14 mouse cellular contexts compared by ENCODE assay signal in genomic region chr5:138980608-138981007, GRCm38 (mm10). TPM values are rescaled to one million over a fixed set of nuclear protein-coding genes. Genes with fewer than 3 reads are reported as not detected.
DNase-seq lines count a peak whose midpoint lies in the region; ATAC-seq and TF ChIP-seq lines count a peak whose summit lies in the region.
"Had no signal": no experiment of that assay in that cellular context is flagged by ENCODE, and none has a peak within 500 bp of the region (broad histone marks: within the 10 kb centered on the region; RNA-seq: fewer than 3 reads in every experiment).

No protein-coding gene starts in this region.

- no peak for TF ChIP-seq POLR2A in kidney, adult 2 months (IDR thresholded peaks at IDR 0.05; ENCODE audit: low read depth, low read length)

- H3K4me2 ChIP-seq in stomach, embryonic 15.5 days, result no peak overlapping the region
- no peak overlapping the region for H3K4me2 ChIP-seq in forebrain, embryonic 12.5 days
- H3K4me2 ChIP-seq: embryonic facial prominence, embryonic 15.5 days; forebrain, embryonic 15.5 days; hindbrain, embryonic 15.5 days had no signal

- no peak for TF ChIP-seq CTCF in kidney, adult 2 months (conservative IDR thresholded peaks at IDR 0.05; ENCODE audit: insufficient read depth, insufficient read length, low read depth, low read length)

- H3K27me3 ChIP-seq in kidney, adult 2 months (replicated peaks; ENCODE audit: control insufficient read depth, insufficient read depth, low read length), result no peaks in the 10 kb centered on the region
- no peaks in the 10 kb centered on the region for H3K27me3 ChIP-seq in stomach, embryonic 15.5 days (replicated peaks)
- no peaks in the 10 kb centered on the region for H3K27me3 ChIP-seq in forebrain, embryonic 12.5 days
- no peaks in the 10 kb centered on the region for H3K27me3 ChIP-seq in limb, embryonic 10.5 days (ENCODE audit: low read depth, poor library complexity, severe bottlenecking)
- H3K27me3 ChIP-seq: embryonic facial prominence, embryonic 15.5 days; forebrain, embryonic 15.5 days; hindbrain, embryonic 15.5 days had no signal

- peak overlapping the region; percentile 19; the same call in 1 of the 2 replicates for H3K27ac ChIP-seq in kidney, adult 2 months (ENCODE audit: insufficient read depth, low read depth, low read length)
- H3K27ac ChIP-seq in stomach, embryonic 15.5 days, result no peak overlapping the region
- H3K27ac ChIP-seq in forebrain, embryonic 12.5 days, result no peak overlapping the region
- no peak overlapping the region for H3K27ac ChIP-seq in limb, embryonic 10.5 days
- H3K27ac ChIP-seq: embryonic facial prominence, embryonic 15.5 days; forebrain, embryonic 15.5 days; hindbrain, embryonic 15.5 days had no signal

- ATAC-seq in stomach, embryonic 15.5 days (ENCODE audit: insufficient read depth, low FRiP score, low read depth), result 0 out of 2 replicates have a peak, but pooled peaks have one; percentile 40
- no peak for ATAC-seq in forebrain, embryonic 12.5 days (ENCODE audit: low FRiP score)
- ATAC-seq: forebrain, embryonic 15.5 days; midbrain, embryonic 16.5 days had no signal

- DNase-seq in adrenal gland, adult 2 months, result peak; percentile 43
- DNase-seq in adrenal gland, postnatal 10 days, result no peak
- DNase-seq in kidney, adult 2 months, result peak; percentile 95
- peak; percentile 64 to 78 for DNase-seq in kidney, postnatal 4 days
- DNase-seq in ovary, postnatal 36 days (ENCODE audit: low spot score), result no peak
- DNase-seq in limb, embryonic 10.5 days (ENCODE audit: low spot score), result no peak
- DNase-seq: cerebellum, adult 8-10 months; thymus, adult 18-20 months had no signal

- H3K36me3 ChIP-seq in kidney, adult 2 months (ENCODE audit: control insufficient read depth, insufficient read depth, low read length), result no peaks in the 10 kb centered on the region
- H3K36me3 ChIP-seq in stomach, embryonic 15.5 days, result peaks cover 26% of the 10 kb centered on the region
- peaks cover 6% of the 10 kb centered on the region; the same call in 1 of the 2 replicates for H3K36me3 ChIP-seq in forebrain, embryonic 12.5 days (replicated peaks)
- no peaks in the 10 kb centered on the region; the same call in 1 of the 2 replicates for H3K36me3 ChIP-seq in limb, embryonic 10.5 days
- H3K36me3 ChIP-seq: forebrain, embryonic 15.5 days had no signal

- no peak overlapping the region for H3K4me3 ChIP-seq in kidney, adult 2 months (ENCODE audit: insufficient read depth, low read depth, low read length)
- H3K4me3 ChIP-seq in stomach, embryonic 15.5 days (replicated peaks), result no peak overlapping the region
- no peak overlapping the region for H3K4me3 ChIP-seq in forebrain, embryonic 12.5 days (replicated peaks)
- no peak overlapping the region for H3K4me3 ChIP-seq in limb, embryonic 10.5 days
- H3K4me3 ChIP-seq: embryonic facial prominence, embryonic 15.5 days; forebrain, embryonic 15.5 days; hindbrain, embryonic 15.5 days had no signal

- H3K4me1 ChIP-seq in kidney, adult 2 months (ENCODE audit: control insufficient read depth, insufficient read depth, low read length), result peaks cover 8% of the 10 kb centered on the region
- peaks cover 21% of the 10 kb centered on the region; the same call in 1 of the 2 replicates for H3K4me1 ChIP-seq in stomach, embryonic 15.5 days
- H3K4me1 ChIP-seq in forebrain, embryonic 12.5 days, result no peaks in the 10 kb centered on the region
- H3K4me1 ChIP-seq in limb, embryonic 10.5 days, result peaks cover 8% of the 10 kb centered on the region
- H3K4me1 ChIP-seq: forebrain, embryonic 15.5 days; hindbrain, embryonic 15.5 days had no signal

- H3K9me3 ChIP-seq in stomach, embryonic 15.5 days, result no peaks in the 10 kb centered on the region
- no peaks in the 10 kb centered on the region for H3K9me3 ChIP-seq in forebrain, embryonic 12.5 days
- no peaks in the 10 kb centered on the region for H3K9me3 ChIP-seq in limb, embryonic 10.5 days (replicated peaks)
- H3K9me3 ChIP-seq: embryonic facial prominence, embryonic 15.5 days; forebrain, embryonic 15.5 days; hindbrain, embryonic 15.5 days had no signal

- WGBS in kidney, adult 2 months, result 29% methylated on average over 9 of the region's 9 CpGs
- WGBS in stomach, embryonic 15.5 days, result 80% methylated on average over 9 of the region's 9 CpGs
- WGBS in forebrain, embryonic 12.5 days, result 88% methylated on average over 9 of the region's 9 CpGs
- WGBS in limb, embryonic 10.5 days, result 86% methylated on average over 9 of the region's 9 CpGs

- no peak overlapping the region for H3K9ac ChIP-seq in stomach, embryonic 15.5 days
- H3K9ac ChIP-seq in forebrain, embryonic 12.5 days, result no peak overlapping the region
- H3K9ac ChIP-seq: embryonic facial prominence, embryonic 15.5 days; forebrain, embryonic 15.5 days; hindbrain, embryonic 15.5 days had no signal

RNA-seq across cellular contexts. Expression of gene Pdgfa, which starts 16.6 kb away (rescaled TPM):
- total RNA-seq in adrenal gland, adult 2 months (2021), result 10 to 100 TPM; 23.8 to 37.5 TPM
- polyA plus RNA-seq in adrenal gland, adult 2 months (2012; rRNA removed), result 42.9 and 56.9 TPM in 2 replicates
- total RNA-seq in adrenal gland, postnatal 10 days (2021), result 10 to 100 TPM; 22.0 to 23.3 TPM
- polyA plus RNA-seq in kidney, adult 2 months (2012; rRNA removed), result 12.0 and 14.1 TPM in 2 replicates
- 48.7 and 58.7 TPM in 2 replicates for polyA plus RNA-seq in stomach, embryonic 15.5 days (2015; fragmentation: Nextera tagmentation; extraction: Ambion mirVana)
- 8.5 and 10.5 TPM in 2 replicates for polyA plus RNA-seq in forebrain, embryonic 12.5 days (2016; fragmentation: Nextera tagmentation; extraction: Ambion mirVana)
- 26.8 and 28.8 TPM in 2 replicates for polyA plus RNA-seq in limb, embryonic 10.5 days (2016; fragmentation: Nextera tagmentation; extraction: Ambion mirVana)

Comparison
In these comparisons a context has a peak if more than half of its experiments do, and no peak if none do; other contexts are left out.
1. DNase-seq: peak in adrenal gland, adult 2 months (single experiment), kidney, adult 2 months (single experiment) and kidney, postnatal 4 days (2 of 2); none in adrenal gland, postnatal 10 days (single experiment), ovary, postnatal 36 days (single experiment) and limb, embryonic 10.5 days (single experiment).